10 mouse cellular contexts compared by ENCODE assay signal in the genomic region with DNA sequence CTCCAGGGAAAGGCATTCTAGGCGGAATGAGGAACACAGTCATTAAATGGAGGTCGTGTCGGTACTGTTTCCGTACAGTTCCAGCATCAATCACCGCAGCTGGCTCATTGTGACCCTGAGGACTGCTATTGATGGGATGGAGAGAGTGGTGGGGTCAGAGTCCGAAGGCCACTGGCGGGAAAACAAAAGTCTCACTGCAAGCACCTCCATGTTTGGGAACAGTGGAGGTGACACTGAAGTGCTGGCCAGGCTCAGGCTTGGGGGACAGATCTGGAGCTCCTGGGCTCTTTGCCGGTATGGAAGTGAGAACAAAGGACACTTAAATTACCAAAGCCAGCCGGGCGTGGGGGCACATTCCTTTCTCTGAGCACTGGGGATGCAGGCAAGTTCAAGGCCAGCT. TPM values are rescaled to one million over a fixed set of nuclear protein-coding genes. Genes with fewer than 3 reads are reported as not detected.
DNase-seq lines count a peak whose midpoint lies in the region; ATAC-seq lines count a peak whose summit lies in the region.
"Had no signal": no experiment of that assay in that cellular context is flagged by ENCODE, and none has a peak within 500 bp of the region (broad histone marks: within the 10 kb centered on the region; RNA-seq: fewer than 3 reads in every experiment).

No protein-coding gene starts in this region.

- peaks cover 27% of the 10 kb centered on the region for H3K36me3 ChIP-seq in lung, embryonic 15.5 days
- H3K36me3 ChIP-seq in kidney, embryonic 16.5 days (ENCODE audit: insufficient read depth, low read length): peaks cover 13% of the 10 kb centered on the region
- 0 out of 2 replicates have a peak, but pooled peaks cover 7% of the 10 kb centered on the region for H3K36me3 ChIP-seq in stomach, embryonic 16.5 days (ENCODE audit: control insufficient read depth, insufficient read depth, low read length)

- H3K27me3 ChIP-seq in lung, embryonic 15.5 days: no peaks in the 10 kb centered on the region
- no peaks in the 10 kb centered on the region for H3K27me3 ChIP-seq in kidney, embryonic 16.5 days (ENCODE audit: insufficient read depth, low read length)
- H3K27me3 ChIP-seq in stomach, embryonic 16.5 days (ENCODE audit: control insufficient read depth, insufficient read depth, low read length): no peaks in the 10 kb centered on the region

- no peaks in the 10 kb centered on the region for H3K9me3 ChIP-seq in lung, embryonic 15.5 days
- no peaks in the 10 kb centered on the region for H3K9me3 ChIP-seq in kidney, embryonic 16.5 days (ENCODE audit: low read length)
- no peaks in the 10 kb centered on the region for H3K9me3 ChIP-seq in stomach, embryonic 16.5 days (replicated peaks; ENCODE audit: control insufficient read depth, low read length)

- peak; percentile 65 to 79 for DNase-seq in adrenal gland, adult (ENCODE audit: inconsistent age in 2 of 2, low spot score in 1 of 2)
- DNase-seq in adrenal gland, adult 18-20 months (ENCODE audit: low spot score in 2 of 2): no peak
- DNase-seq in lung, postnatal 36 days: no peak
- no peak for DNase-seq in left cerebral cortex, adult 11 months (ENCODE audit: low spot score)
- no peak for DNase-seq in cerebellum, adult 18-20 months
- DNase-seq: cerebellum, adult 9-10 months; heart, postnatal 4 days had no signal

- no peak overlapping the region for H3K4me2 ChIP-seq in lung, embryonic 15.5 days
- peak overlapping the region; percentile 1; the same call in 1 of the 2 replicates for H3K4me2 ChIP-seq in kidney, embryonic 16.5 days (replicated peaks; ENCODE audit: low read depth, low read length)
- no peak overlapping the region for H3K4me2 ChIP-seq in stomach, embryonic 16.5 days (ENCODE audit: low read depth, low read length)

- H3K9ac ChIP-seq in lung, embryonic 15.5 days: no peak overlapping the region
- H3K9ac ChIP-seq in kidney, embryonic 16.5 days (replicated peaks; ENCODE audit: low read length): 0 out of 2 replicates have a peak overlapping the region, but pooled peaks have one; percentile 1
- no peak overlapping the region for H3K9ac ChIP-seq in stomach, embryonic 16.5 days (ENCODE audit: low read length)

- peak overlapping the region; percentile 74 for H3K27ac ChIP-seq in lung, embryonic 15.5 days
- H3K27ac ChIP-seq in kidney, embryonic 16.5 days (ENCODE audit: low read length): peak overlapping the region; percentile 79
- peak overlapping the region; percentile 23; the same call in 1 of the 2 replicates for H3K27ac ChIP-seq in stomach, embryonic 16.5 days (ENCODE audit: low read length)

- no peak overlapping the region for H3K4me3 ChIP-seq in lung, embryonic 15.5 days
- H3K4me3 ChIP-seq in kidney, embryonic 16.5 days (ENCODE audit: low read length): no peak overlapping the region
- no peak overlapping the region for H3K4me3 ChIP-seq in stomach, embryonic 16.5 days (replicated peaks; ENCODE audit: low read length)

- WGBS in lung, embryonic 15.5 days: 39% methylated on average over 10 of the region's 10 CpGs
- WGBS in kidney, embryonic 16.5 days: 19% methylated on average over 10 of the region's 10 CpGs
- WGBS in stomach, embryonic 16.5 days: 46% methylated on average over 10 of the region's 10 CpGs

- peaks cover 36% of the 10 kb centered on the region for H3K4me1 ChIP-seq in lung, embryonic 15.5 days
- H3K4me1 ChIP-seq in kidney, embryonic 16.5 days (ENCODE audit: insufficient read depth, low read length): peaks cover 73% of the 10 kb centered on the region
- H3K4me1 ChIP-seq in stomach, embryonic 16.5 days (ENCODE audit: control insufficient read depth, insufficient read depth, low read length): peaks cover 17% of the 10 kb centered on the region

- no peak for ATAC-seq in lung, embryonic 15.5 days (ENCODE audit: borderline replicate concordance, extremely low read depth, low FRiP score, low TSS enrichment)
- no peak for ATAC-seq in kidney, embryonic 16.5 days (ENCODE audit: low FRiP score, low TSS enrichment)
- no peak for ATAC-seq in stomach, embryonic 16.5 days (ENCODE audit: insufficient read depth, low FRiP score)

RNA-seq across cellular contexts. Expression of a gene that starts 3.6 kb away (rescaled TPM):
- 10 to 100 TPM; 51.7 to 59.0 TPM for total RNA-seq in adrenal gland, adult 18-20 months (2021)
- polyA plus RNA-seq in lung, embryonic 15.5 days (2015; fragmentation: Nextera tagmentation; extraction: Ambion mirVana): 35.6 and 40.0 TPM in 2 replicates
- 44.3 and 48.8 TPM in 2 replicates for polyA plus RNA-seq in kidney, embryonic 16.5 days (2015; fragmentation: Nextera tagmentation; extraction: Ambion mirVana)
- 33.6 and 35.1 TPM in 2 replicates for polyA plus RNA-seq in stomach, embryonic 16.5 days (2015; fragmentation: Nextera tagmentation; extraction: Ambion mirVana)

RNA-seq across cellular contexts. Expression of a gene that starts 9.4 kb away (rescaled TPM):
- 100 to 1,000 TPM; 706 to 758 TPM for total RNA-seq in adrenal gland, adult 18-20 months (2021)
- polyA plus RNA-seq in lung, embryonic 15.5 days (2015; fragmentation: Nextera tagmentation; extraction: Ambion mirVana): 1,589 and 1,600 TPM in 2 replicates
- polyA plus RNA-seq in kidney, embryonic 16.5 days (2015; fragmentation: Nextera tagmentation; extraction: Ambion mirVana): 1,527 and 1,553 TPM in 2 replicates
- polyA plus RNA-seq in stomach, embryonic 16.5 days (2015; fragmentation: Nextera tagmentation; extraction: Ambion mirVana): 1,450 and 1,538 TPM in 2 replicates

Comparison
In these comparisons a context has a peak if more than half of its experiments do, and no peak if none do; other contexts are left out.
1. DNase-seq: peak in adrenal gland, adult (2 of 2); none in adrenal gland, adult 18-20 months (0 of 2), lung, postnatal 36 days (single experiment), left cerebral cortex, adult 11 months (single experiment) and cerebellum, adult 18-20 months (0 of 2).
2. H3K27ac ChIP-seq: peak in every context shown above with its lines; median percentile 79 in kidney, embryonic 16.5 days; 74 in lung, embryonic 15.5 days; 23 in stomach, embryonic 16.5 days.